Mouse (Mus musculus) ES-E14 (cell line): ENCODE results near the gene Ahdc1. TPM values are rescaled to one million over a fixed set of nuclear protein-coding genes. Genes with fewer than 3 reads are reported as not detected.

Experiments used
- DNase-seq: peaks from one replicate; pipeline ENCODE4 v3.0.0-alpha.2; 2013; ENCODE audit warnings: low read depth, low spot score
- H3K27ac ChIP-seq: 2 replicates; pipeline ENCODE4 v1.5.1; 2012; ENCODE audit warnings: low read depth, mild to moderate bottlenecking, low read length, moderate library complexity, mixed read lengths; ENCODE audit not compliant: poor library complexity, insufficient read depth, severe bottlenecking
- H3K36me3 ChIP-seq: 2 replicates; pipeline ENCODE4 v1.6.1; 2012; ENCODE audit warnings: mild to moderate bottlenecking, low read length, moderate library complexity, mixed read lengths; ENCODE audit not compliant: control insufficient read depth, poor library complexity, insufficient read depth, severe bottlenecking
- H3K4me1 ChIP-seq, 2 experiments: fragments of 150-350 bp in 1 of 2; sonication (generic) in 1 of 2; 2 replicates each; pipeline ENCODE4 v1.6.1; 2012; ENCODE audit warnings: low read length in 2 of 2, mild to moderate bottlenecking in 1 of 2, mixed read lengths in 1 of 2; ENCODE audit not compliant: control insufficient read depth in 2 of 2, insufficient read depth in 2 of 2, poor library complexity in 1 of 2
- H3K4me3 ChIP-seq, 2 experiments: fragments of 150-350 bp in 1 of 2; sonication (generic) in 1 of 2; 2 replicates each; pipeline ENCODE4 v1.5.1; 2012; ENCODE audit warnings: low read length in 2 of 2, low read depth in 1 of 2, mild to moderate bottlenecking in 1 of 2, mixed read lengths in 1 of 2; ENCODE audit not compliant: insufficient read depth in 1 of 2, poor library complexity in 1 of 2, severe bottlenecking in 1 of 2
- H3K9ac ChIP-seq: 2 replicates; pipeline ENCODE4 v1.6.1; 2012; ENCODE audit warnings: low read depth, mild to moderate bottlenecking, low read length, mixed read lengths; ENCODE audit not compliant: poor library complexity, insufficient read depth, severe bottlenecking
- H3K9me3 ChIP-seq: fragments of 150-350 bp; sonication (generic); 2 replicates; pipeline ENCODE4 v1.6.1; 2012; ENCODE audit warnings: low read depth, mild to moderate bottlenecking, low read length; ENCODE audit not compliant: control insufficient read depth, insufficient read depth
- CHD2 ChIP-seq: IDR thresholded peaks from 2 replicates; pipeline ENCODE4 v1.6.1; 2014; ENCODE audit warnings: mild to moderate bottlenecking, low read depth, low read length, inconsistent platforms
- HCFC1 ChIP-seq: IDR thresholded peaks from 2 replicates; pipeline ENCODE4 v1.6.1; 2012; ENCODE audit warnings: low read length, inconsistent platforms, borderline replicate concordance; ENCODE audit not compliant: insufficient read depth
- MAFK ChIP-seq: IDR thresholded peaks from 2 replicates; pipeline ENCODE4 v1.6.1; 2014; ENCODE audit warnings: mild to moderate bottlenecking, low read depth, low read length, inconsistent platforms; ENCODE audit not compliant: insufficient read depth
- ZC3H11A ChIP-seq: IDR thresholded peaks from 2 replicates; pipeline ENCODE4 v1.6.1; 2012; ENCODE audit warnings: low read depth, mild to moderate bottlenecking, inconsistent platforms, low read length, borderline replicate concordance
- ZNF384 ChIP-seq: IDR thresholded peaks from 2 replicates; pipeline ENCODE4 v1.6.1; 2012; ENCODE audit warnings: low read depth, low read length, inconsistent platforms
- in situ Hi-C, 2 experiments: fragments of 600-800 bp; cut with MboI; formaldehyde crosslinking; loops; one replicate each; pipeline ENCODE4 v1.15.1; 2025; ENCODE audit warnings: low sequenced_read_pairs in 2 of 2, inconsistent platforms in 1 of 2; ENCODE audit not compliant: unreplicated experiment in 2 of 2
- total RNA-seq: library from RNA; depleted of rRNA; stranded (reverse); fragments of 300-350 nt; gene quantifications from 2 replicates; pipeline ENCODE4 v1.2.3, GENCODE M21; 2012

The Ahdc1 gene
- total RNA-seq, 1 experiment, result 61.8 TPM

- in situ Hi-C loops, result no loop called here
- H3K36me3 ChIP-seq, result peaks cover 6% of the 10 kb centered on the region; the same call in 1 of the 2 replicates
- peak overlapping the region; percentile 81 to 95 for H3K4me3 ChIP-seq
- H3K27ac ChIP-seq, result peak overlapping the region; percentile 99
- DNase-seq, result no peak
- H3K9me3 ChIP-seq, result no peaks in the 10 kb centered on the region
- peaks cover 12 to 22% of the 10 kb centered on the region in 2 experiments; a peak in 3 of 4 replicates for H3K4me1 ChIP-seq
- TF ChIP-seq ZNF384, result no peak
- TF ChIP-seq ZC3H11A, result no peak
- no peak for TF ChIP-seq HCFC1
- TF ChIP-seq MAFK, result no peak
- TF ChIP-seq CHD2, result no peak
- peak overlapping the region; percentile 87 for H3K9ac ChIP-seq
Observed at GRCm38 (mm10) chr4:133039832-133040231, 28.8 kb downstream of the Ahdc1 start.

- Histone ChIP-seq H3K9ac (peak overlapping the region; percentile 87), H3K4me3 (peak overlapping the region; percentile 81 to 95), H3K9me3 (no peaks in the 10 kb centered on the region), H3K36me3 (peaks cover 6% of the 10 kb centered on the region; the same call in 1 of the 2 replicates), H3K27ac (peak overlapping the region; percentile 97), H3K4me1 (peaks cover 16 to 23% of the 10 kb centered on the region in 2 experiments)
- peak; percentile 78 for DNase-seq
- TF ChIP-seq ZNF384 (no peak), HCFC1 (no peak; the same call in 1 of the 2 replicates), ZC3H11A (no peak), MAFK (no peak), CHD2 (no peak)
- in situ Hi-C loops, result no loop called here
Observed at GRCm38 (mm10) chr4:133040241-133040904, 29.3 kb downstream of the Ahdc1 start.

GRCm38 (mm10) chr4:133042244-133042643 is 31.2 kb downstream of the Ahdc1 start:
- no peak for TF ChIP-seq MAFK
- no peak for TF ChIP-seq HCFC1
- no peak for TF ChIP-seq ZNF384
- TF ChIP-seq CHD2, result no peak
- TF ChIP-seq ZC3H11A, result no peak

GRCm38 (mm10) chr4:133042651-133043635 is 31.9 kb downstream of the Ahdc1 start:
- H3K27ac ChIP-seq, result peak overlapping the region; percentile 52; the same call in 1 of the 2 replicates
- peaks cover 18 to 43% of the 10 kb centered on the region in 2 experiments for H3K4me1 ChIP-seq
- peak overlapping the region; percentile 58 for H3K9ac ChIP-seq
- H3K9me3 ChIP-seq, result no peaks in the 10 kb centered on the region
- in situ Hi-C loops, result no loop called here
- peaks cover 15% of the 10 kb centered on the region; the same call in 1 of the 2 replicates for H3K36me3 ChIP-seq
- H3K4me3 ChIP-seq, result peak overlapping the region; percentile 81 to 95
- TF ChIP-seq ZC3H11A, result no peak
- no peak for TF ChIP-seq CHD2
- TF ChIP-seq MAFK, result no peak
- TF ChIP-seq ZNF384, result no peak
- no peak for TF ChIP-seq HCFC1
- DNase-seq, result no peak

More at GRCm38 (mm10) chr4:133042244-133042643, 31.2 kb downstream of the Ahdc1 start:
- Histone ChIP-seq H3K9ac (peak overlapping the region; percentile 4; the same call in 1 of the 2 replicates), H3K36me3 (peaks cover 11% of the 10 kb centered on the region; the same call in 1 of the 2 replicates), H3K27ac (peak overlapping the region; percentile 97; the same call in 1 of the 2 replicates), H3K9me3 (no peaks in the 10 kb centered on the region), H3K4me1 (peaks cover 20 to 39% of the 10 kb centered on the region in 2 experiments), H3K4me3 (peak overlapping the region; percentile 81 to 95)
- in situ Hi-C loops, result no loop called here
- no peak for DNase-seq
